Mouse (Mus musculus): ENCODE measurements around the gene Smim26.

Gene Smim26

DNA sequence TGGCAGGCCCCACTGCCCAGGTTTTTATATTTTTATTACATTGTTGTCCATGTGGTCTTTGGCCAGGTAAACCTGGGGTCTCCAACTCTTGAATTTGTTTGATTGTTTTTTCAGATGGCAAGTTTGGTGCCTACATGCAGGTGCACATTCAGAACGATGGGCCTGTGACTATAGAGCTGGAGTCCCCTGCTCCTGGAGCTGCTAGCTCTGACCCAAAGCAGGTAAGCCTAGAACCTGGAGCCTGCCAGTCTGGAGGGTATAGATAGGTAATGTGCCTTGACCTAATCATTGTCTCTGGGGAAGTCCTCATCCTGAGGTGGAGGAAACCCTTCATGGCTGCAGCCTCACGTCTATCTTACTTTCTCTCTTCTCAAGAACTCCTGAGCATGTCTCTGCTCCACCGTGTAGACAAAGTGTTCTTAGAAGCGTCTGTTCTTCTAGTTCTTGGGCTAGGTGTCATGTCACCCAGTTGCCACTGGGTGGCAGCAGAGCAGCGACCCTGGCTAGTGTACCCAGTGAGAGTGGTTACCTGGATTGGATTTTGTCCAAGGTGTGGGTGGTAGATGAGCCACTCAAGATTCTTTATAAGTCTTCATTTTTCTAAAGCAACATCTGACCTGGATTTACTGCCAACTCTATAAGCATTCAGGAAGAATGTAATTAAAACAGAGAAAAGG, 41.9 kb downstream of the Smim26 start:
- peak; percentile 77 to 83 for DNase-seq (ENCODE audit: low spot score in 2 of 2)

DNA sequence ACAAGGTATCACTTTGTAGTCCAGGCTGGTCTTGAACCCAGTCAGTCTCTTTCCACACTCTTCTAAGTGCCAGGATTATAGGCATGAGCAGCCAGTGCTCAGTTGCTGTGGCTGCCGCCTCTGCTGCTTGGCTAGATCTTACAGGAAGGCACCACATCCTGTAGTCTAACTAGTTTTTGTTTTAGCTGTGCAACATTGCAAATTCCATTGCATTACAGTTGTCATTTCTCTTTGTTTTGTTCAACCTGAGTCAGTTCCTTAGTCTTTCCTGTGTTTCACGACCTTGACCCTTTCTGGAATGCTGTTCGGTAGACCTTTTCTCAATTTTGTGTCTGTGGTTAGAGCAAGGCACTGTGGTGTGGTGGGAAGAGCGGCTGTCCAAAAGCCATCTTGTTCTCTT, 43.4 kb downstream of the Smim26 start:
- DNase-seq (ENCODE audit: low spot score in 2 of 2), result no peak

DNA sequence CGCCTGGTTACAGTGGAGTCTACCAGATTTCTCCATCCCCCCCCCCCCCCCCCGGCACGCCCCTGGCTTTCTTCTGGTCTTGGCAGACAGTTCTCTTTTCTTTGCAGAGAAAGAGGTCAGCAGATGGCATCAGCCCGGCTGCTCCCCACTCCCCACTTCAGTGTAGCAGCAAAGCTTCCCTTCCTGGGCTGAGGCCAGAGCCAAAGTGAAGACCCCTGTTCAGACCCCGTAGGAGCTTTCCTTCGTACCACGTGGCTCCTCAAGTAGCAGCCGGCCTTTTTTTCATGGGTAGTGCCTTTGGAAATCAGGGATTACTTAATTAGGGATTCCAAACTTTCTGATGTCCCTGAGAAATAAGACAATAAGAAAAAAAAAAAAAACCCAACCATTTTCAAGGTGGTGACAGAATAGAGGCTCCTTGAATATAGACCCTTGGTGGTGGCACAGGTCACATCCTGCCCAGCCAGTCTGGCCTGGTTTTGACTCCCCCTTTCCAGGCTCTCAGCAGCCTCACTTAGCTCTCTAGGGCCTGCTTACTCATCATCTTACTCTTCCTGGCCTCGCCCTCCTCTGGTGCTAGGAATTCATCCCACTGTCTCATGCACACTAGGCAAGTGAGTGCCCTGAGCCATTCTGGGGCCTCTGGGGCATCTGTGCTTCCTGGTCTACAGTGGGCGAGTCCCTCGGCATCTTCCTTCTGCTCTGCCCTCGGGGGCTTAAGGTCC, 44.0 kb downstream of the Smim26 start:
- no peak for DNase-seq (ENCODE audit: low spot score in 2 of 2)

DNA sequence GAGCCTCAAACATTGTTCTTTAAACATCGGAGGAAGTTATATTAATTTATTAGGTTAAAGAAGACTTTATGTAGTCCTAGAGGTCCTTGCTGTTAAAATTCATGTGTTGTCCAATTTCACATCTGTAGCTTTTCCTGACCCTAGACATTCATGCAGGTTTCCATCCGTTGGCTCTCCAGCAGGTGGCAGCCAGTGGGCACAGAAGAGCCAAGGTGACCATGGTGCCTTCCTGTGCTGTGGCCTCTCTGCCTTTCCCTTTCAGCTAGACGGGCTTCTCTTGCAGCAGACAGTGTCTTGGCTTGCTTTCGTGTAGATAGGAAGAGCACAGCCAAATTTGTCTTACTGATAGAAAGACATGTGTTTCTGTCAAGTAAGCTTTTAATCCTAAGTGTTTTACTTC, 44.9 kb downstream of the Smim26 start:
- DNase-seq (ENCODE audit: low spot score in 2 of 2), result no peak

DNA sequence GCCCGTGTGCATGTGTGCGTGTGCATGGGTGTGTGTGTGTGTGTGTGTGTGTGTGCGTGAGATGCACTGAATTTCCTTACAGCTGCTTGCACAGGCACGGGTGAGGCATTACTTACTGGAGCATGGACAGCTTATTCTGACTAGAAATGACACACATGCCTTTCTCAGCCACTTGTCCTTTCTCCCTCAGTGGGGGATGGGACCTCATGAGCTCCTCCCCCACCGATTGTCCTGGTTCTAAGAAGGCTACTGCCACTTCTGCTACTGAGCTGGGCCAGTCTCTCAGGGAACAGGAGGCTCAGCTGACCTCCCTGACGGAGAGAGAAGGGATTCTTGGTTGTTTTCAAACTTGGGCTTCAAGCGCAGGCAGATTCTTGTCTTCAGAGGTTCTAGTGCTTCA, 46.2 kb downstream of the Smim26 start:
- DNase-seq (ENCODE audit: low spot score in 2 of 2), result no peak

DNA sequence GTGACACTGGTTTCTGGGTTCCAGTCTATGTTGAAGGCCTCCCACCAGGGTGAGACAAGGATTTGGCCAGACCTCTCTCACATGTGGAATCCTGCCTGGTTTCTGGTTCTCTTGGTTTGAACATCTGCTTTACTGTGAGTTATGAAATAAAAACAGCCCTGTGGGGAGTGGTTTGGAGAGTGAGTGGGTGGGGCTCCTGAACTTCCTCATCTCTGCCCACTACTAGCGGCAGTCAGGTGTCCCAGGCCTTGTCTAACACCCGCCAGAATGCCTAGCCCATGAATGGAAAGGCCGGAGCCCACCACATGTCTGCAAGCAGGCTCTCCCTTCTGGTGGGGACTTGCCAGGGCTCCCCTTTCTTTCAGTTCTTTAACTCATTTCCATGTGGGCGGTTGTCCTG, 48.1 kb downstream of the Smim26 start:
- no peak for DNase-seq (ENCODE audit: low spot score in 2 of 2)

Measured in right cerebral cortex, adult 2 months (tissue).